Mouse (Mus musculus): Measurements from ENCODE around the gene Ckap2.

Ckap2 gene

DNA sequence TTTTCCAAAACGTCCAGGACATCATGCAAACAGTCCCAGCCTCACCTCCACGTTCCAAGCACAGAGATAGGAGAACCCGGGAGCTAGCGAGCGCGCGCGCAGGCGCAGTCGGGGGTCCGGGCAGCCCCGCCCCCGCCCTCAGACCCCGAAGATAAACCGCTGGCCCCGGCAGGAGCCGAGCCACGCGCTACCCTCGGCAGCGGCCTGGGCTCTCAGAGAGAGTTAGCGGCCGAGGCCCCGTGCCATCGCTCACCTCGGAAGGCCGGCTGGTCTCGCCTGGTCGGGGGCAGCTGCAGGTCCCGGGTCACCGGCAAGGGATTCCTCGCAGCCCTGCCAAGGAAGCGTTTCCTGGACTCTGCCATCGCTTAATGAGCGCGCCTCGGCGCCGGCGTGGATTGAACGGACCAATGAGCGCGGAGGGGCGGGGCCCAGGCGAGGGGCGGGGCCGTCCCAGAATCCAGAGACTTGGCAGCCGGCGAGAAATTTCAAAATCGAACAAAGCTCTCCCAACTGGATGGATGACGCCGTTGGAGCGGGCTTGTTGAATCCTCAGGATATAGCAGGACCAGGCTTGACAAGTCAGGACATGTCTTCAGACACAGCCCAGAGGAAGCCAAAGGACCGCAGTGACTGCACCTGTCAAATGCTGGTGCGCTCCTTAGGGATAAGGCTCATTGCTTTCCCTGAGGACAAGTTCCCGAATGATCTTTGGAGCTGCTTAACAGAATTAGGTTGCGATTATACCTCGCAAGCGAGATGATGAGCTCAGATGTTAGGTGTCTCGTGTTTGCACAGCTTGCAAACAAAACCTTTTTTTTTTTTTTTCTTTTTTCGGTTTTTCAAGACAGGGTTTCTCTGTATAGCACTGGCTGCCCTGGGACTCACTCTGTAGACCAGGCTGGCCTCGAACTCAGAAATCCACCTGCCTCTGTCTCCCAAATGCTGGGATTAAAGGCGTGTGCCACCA is at the start of gene Ckap2:
Gene Ckap2, minus strand, starts transcription at position 389 of the 967 bp plus-strand sequence.
- DNase-seq = peak; percentile 97

DNA sequence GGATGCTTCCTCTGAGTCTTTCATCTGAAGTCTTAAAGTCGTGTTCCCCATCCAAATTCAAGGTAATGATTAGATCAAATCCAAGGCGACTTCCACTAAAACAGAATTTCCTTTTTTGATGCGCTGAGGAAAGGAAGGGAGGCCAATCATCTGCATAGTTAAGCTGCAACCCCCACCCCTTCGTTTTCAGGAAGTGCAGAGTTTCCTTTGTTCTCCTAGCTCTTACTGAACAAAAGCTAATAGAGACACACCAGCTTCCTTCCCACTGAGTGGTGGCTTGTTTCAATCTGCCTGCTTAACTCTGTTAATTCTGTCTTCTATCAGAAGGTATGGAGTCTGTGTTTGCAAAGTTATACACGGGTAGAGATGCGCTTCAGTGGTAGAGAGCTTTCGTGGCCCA is 43.0 kb upstream of the Ckap2 start:
- DNase-seq = peak; percentile 16

DNA sequence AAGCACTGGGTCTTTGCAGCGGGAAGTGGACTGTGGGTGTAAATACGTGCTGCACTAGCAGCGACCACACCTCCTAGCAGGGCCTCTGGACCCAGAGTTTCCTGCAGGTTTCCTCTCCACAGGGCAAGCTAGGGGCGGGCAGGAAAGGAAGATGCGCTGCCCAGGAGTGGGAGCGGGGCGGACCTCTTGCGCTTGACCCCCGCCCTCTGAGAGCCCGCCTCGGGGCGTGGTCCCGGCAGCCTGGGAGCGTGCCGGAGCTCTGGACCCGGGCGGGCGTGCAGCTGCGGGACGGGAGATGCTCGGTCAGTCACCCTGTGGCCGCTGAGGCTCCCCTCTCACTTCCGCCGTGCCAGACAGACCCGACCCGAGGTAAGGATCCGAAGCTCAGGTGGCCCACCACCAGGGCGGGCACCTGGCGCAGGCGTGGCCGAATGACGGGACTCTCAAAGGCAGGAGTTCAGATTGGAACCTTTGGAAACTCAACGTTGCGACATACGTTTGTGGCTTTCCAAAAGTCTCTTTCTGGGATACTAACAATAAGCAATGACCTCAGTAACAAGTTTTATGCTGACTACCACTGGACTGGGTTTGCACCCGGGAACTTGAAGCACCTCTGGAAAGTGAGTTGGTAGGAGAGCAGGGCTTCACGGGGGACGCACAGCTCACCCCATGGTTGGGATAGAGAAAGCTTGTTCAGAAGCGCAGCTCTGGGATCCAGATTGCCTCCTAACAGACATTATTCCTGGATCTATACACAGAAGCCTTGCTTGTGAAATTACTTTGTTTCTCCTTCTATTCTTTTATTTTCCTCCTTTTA is 41.6 kb upstream of the Ckap2 start, which contains the start of gene Thsd1:
Gene Thsd1, plus strand, starts transcription at position 253 of the 817 bp plus-strand sequence.
- peak; percentile 73 for DNase-seq

DNA sequence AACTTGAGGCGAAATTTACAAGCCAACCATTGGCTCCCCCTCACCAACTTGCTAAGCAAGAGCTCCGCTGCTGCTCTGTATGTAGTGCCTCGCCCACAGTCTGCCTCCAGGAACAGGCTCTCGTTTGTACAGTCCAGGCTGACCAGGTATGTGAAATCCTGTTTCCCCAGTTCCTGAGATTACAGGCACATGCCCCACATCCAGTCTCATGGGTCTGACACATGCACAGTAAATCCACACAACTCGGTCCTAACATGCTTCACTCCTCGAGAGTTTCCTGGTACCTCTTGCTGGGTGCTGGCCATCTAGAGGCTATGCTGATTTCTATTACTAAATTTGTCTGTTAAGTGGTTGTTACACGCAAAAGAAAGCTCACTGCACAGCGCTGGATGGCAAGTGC is 40.7 kb upstream of the Ckap2 start:
- no peak for DNase-seq

DNA sequence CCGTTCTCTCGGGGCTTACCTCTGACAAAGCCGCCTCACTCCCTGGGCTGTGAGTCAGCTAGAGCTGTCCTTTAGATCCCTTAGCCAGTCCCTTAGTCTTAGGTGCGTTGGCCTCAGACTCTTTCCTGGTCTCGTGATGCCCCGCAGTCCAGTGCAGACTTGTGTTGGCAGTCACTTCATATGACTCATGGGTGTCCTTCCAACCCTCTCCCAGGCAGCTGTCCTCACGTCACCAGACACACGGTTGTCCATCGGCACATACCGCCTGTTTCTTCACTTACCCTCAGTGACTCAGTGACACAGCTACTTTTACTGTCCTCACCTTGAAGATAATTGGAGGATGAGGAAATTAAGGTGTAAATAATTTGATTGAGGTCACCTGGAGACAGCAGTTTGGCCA is 29.2 kb upstream of the Ckap2 start:
- DNase-seq = no peak

DNA sequence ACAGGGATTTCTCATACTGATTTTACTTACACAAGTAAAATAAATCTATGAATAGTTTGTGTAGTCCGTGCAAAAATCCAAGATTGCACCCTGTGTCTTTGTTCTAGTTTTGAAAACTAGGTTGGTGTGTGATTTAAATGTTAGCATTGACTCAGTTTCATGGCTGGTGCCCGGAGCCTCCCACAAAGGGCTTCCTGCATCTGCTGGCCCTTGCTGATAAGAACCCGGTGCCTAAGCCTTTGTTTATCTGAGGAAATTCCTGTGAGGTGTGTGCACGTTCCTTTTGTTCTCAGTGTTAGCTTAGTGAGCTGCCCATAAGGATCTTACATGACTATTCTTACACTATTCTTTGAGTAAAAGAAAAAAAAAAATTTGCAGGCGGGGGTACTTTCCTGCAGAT is 23.4 kb upstream of the Ckap2 start:
- no peak for DNase-seq

DNA sequence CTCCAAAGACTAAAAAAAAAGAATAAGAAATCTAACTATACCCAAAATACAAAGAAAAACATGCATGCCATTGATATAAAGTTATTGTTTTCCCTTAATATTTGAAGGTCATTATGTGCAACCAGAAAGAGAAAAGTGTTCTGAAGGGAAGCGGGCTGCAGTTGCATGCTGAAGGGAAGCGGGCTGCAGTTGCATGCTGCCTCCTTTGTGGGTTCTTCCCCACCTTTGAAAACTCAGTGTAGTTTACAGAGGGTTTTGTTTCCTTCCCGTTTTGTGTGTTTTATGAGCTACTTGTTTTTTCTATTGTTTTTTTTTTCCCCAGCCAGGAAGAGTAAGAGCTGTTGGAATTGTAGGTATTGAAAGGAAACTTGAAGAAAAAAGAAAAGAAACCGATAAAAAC is 21.9 kb upstream of the Ckap2 start:
- no peak for DNase-seq

DNA sequence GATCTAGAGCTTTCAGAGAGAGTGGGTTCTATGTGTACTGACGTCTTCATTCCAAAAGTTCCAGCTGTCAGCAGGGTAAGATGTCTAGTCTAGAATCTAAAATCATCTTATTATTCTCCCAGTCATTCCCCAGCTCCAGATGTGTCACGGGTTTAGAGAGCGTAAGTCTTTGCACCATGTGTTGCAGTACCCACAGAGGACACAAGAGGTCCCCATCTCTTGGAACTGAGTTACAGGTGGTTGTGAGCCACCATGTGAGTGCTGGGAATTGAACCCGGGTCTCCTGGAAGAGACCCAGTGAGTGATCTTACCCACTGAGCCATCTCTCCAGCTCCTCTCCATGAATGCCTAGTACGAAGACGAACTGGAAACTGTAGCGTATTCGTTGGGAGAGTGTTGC is 13.9 kb upstream of the Ckap2 start:
- DNase-seq = no peak

DNA sequence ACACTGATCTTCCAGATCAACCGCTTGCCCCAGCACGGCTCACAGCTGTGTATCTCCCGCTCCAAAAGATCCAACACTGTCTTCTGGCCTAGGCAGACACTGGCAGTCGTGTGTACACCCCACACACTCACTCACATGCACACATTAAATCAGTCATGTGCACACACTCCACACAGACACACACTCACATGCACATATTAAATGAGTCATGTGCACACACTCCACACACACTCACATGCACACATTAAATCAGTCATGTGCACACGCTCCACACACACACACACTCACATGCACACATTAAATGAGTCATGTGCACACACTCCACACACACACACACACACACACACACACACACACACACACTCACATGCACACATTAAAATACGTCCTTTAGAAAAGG is 12.3 kb upstream of the Ckap2 start:
- DNase-seq = no peak

DNA sequence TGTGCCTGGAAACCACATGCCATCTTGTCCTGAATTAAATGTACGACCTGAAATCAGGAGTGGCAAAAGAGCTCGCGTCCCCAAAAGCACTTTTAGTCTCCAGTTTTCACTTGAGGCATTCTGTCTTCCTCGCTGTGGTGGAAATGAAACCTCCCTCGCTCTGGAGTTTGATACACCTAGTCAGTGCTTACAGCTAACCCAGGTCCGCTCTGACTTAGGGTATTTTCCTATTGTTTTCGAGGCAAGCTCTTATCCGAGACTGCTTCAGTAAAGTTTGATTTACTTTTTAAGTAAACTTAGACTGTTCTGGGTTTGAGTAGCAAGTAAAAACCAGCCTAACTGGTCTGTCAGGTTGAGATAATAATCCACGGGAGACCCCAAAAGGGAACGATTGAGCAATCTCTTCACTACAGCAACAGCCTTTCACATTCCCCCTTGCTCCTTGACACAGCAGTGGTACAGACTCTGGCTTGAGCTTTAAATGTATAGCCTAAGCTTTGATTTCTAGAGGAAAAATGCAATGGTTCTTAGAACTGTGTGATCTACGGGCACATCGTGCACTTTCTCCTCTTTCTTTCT is 7.9 kb upstream of the Ckap2 start:
- no peak for DNase-seq

DNA sequence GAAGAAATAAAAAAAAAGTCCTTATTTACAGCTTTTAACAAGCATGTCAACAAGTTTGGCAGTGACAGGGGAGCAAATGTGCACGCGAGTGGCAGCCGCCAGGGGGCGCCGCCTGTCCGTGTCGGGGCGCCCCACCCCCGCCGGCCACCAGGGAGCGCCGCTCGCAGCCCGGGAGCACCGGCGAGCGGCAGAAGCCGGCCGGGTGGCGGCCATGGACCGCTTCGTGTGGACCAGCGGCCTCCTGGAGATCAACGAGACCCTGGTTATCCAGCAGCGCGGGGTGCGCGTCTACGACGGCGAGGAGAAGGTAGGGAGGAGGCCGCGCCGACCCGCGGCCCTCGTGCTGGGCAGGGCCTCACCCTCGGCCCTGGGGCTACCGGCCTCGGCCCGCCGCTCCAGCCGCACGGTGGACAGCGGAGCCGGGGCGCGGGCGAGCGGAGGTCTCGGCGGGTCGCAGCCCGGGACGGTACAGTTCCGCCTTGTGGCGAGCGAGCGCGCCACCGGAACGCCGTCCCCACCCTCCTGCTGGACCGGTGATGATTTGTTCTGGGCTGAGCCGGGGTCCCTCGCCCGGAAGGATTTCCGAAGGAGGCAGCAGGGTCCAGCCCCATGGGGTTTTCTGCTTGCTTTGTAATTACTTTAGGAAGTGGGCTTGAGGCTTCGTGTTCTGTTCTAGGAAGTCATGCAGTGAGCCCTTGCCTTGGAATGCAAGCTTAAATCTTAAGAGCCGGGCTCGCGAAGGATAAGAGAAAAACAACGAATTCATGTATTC is 7.2 kb upstream of the Ckap2 start, which contains the start of gene Vps36:
Gene Vps36, plus strand, starts transcription at position 150 of the 772 bp plus-strand sequence.
- DNase-seq = peak; percentile 93

DNA sequence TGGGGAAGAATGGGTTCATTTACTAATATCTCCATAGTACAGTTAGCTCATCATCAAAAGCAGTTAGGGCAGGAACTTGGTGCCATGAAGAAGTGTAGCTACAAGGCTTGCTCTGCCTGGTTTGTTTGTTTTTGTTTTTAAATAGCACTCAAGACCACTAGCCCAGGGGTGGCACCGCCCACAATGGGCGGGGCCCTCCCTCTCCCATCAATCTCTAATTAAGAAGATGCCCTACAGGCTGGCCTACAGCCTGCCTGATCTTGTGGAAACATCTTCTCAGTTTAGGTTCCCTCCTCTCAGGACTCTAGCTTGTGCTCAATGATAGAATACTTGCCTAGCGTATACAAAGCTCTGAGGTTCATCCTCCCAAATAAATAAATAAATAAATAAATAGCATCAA is 735 bp downstream of the Ckap2 start:
- DNase-seq = peak; percentile 83

DNA sequence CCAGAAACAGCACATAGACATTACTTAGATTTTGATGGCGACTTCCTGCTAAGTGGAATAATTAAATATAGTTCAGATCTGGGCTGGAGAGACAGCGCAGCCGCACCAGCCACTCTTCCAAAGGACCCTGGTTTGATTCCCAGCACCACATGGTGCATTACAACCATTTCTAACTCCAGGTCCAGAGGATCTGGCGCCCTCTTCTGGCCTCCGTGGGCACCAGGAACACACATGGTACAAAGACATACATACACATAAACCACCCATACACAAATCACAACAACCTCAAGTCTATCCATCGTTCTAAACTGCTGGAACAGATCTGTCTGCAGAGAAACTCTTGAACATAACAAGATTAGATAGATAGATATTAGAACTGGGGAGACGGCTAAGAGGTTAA is 9.7 kb downstream of the Ckap2 start:
- DNase-seq = no peak

DNA sequence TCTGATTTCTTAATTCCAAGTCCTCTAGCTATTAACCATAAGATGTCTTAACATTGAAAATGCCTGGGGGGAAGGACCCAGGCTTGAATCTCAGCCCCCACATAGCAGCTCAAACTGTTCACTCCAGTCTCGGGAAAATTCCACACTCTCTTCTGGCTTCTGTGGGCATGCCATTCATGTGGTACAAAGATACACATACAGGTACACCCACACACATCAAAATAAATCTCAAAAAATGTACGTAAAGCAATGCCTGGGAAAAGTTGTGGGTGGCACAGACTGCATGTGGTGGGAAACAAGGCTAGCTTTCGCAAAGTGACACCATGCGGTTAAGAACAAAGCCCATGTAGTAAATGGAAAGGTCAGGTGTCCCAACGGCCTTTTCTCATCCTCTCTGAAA is 16.5 kb downstream of the Ckap2 start:
- DNase-seq = no peak

DNA sequence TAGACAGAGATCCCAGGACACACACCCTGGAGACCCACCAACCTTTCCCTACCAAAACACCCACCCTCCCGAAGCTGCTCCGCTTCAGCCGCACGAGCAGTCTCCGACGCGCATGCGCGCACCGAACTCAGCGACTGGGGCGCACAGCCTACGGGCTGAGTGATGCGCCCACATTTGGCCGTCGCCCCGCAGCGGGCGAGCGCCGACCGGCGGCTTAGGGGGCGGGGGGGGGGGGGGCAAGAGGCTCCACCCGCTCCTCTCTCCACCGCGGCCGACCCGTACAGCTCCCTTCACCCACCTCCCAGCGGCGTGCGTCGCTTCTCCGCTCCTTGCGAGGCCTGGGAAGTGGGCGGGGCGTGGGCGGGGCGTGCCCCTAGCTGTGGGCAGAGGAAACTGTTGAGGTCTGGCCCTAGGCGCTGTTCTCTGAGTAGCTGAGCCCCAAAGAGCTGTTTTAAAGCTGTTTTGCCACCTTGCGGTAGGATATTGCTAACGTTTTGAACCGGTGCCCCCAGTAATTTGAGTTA is 19.5 kb downstream of the Ckap2 start, which contains the start of gene Nek3:
Gene Nek3, minus strand, starts transcription at position 356 of the 524 bp plus-strand sequence.
- DNase-seq = peak; percentile 96

DNA sequence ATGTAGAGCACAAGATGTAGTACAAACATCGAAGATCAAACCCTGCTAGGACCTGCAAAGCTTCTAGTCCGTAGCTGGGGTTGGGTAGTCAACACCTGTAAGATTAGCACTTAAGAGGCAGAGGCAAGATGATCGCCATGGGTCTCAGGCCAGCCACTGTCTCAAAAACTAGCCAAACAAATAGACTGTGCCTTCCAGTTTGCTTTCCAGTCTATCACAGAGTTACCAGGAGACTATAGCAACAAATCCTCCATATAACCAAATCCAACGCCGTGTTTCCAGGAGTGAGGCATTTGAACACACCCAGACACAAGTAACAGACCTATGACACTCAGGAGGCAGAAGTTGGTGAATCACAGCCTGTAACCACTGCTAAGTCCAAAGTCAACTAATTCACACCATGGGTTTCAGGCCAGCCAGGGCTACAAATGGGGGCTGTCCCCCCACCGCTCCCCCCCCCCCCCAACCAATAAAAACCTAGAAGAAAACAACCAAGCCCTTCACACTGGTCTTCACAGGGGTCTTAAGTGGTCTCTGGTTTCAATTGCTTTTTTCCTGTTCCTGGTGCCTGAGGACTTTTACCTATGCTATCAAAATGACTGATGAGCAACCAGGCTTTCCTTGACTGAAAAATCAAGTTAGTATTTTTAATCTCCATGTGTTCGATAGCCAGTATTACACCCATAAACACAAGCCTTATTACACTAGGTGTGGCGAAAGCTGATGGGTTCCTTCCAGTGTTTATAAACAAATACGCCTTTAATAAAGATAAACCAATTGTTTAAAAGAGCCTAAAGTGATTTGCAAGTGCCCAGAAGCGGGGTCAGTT is 20.2 kb downstream of the Ckap2 start:
- no peak for DNase-seq

DNA sequence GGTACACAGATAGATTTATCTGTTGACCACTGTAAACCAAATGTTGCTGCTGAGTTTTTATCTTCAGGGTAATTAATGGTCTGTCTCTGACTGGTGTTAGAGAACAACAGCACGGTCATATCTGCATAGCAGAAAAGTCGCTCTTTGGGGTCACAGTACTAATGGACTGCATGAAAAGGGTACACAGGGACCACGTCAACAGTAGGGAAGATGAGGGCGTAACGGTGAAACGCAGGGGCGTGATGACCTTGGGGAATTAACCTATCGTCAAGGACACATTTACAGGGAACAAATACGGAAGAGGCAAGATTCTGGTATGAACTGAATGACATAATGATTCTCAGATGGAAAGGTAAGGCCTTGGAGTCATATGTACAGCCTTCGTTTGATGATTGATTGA is 21.2 kb downstream of the Ckap2 start:
- DNase-seq = no peak

DNA sequence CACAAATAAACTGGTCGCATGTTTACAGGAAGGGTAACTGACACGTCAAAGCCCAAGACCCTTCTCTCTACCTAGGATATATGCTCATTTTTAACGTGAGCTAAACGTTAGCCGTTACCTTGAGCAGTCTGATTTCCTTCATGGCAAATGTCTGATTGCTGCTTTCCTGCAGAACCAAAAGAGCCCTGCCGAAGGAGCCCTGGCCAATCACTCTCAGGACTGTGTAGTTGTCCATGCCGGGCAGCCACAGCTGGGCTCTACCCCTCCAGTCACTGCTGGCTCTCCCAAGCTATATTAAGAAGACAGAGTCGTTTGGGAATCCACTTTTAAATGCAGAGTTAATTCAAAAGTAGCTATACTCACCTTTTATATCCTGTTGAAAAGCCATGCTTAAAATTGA is 23.4 kb downstream of the Ckap2 start:
- no peak for DNase-seq

DNA sequence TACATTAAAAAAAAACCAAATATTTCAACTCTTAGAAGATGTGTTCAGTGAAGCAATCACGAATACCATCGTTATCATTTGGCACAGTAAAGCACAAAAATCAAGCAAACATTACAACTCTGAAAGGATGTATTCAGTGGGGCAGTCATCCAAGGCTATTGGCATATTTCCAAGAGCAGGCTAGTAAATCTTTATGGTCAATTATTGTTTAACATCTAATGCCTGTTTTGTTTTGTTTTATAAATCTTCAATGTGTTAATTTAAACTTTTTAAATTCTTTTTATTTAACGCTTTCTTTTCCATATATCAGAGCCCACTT is 35.3 kb downstream of the Ckap2 start:
- no peak for DNase-seq

DNA sequence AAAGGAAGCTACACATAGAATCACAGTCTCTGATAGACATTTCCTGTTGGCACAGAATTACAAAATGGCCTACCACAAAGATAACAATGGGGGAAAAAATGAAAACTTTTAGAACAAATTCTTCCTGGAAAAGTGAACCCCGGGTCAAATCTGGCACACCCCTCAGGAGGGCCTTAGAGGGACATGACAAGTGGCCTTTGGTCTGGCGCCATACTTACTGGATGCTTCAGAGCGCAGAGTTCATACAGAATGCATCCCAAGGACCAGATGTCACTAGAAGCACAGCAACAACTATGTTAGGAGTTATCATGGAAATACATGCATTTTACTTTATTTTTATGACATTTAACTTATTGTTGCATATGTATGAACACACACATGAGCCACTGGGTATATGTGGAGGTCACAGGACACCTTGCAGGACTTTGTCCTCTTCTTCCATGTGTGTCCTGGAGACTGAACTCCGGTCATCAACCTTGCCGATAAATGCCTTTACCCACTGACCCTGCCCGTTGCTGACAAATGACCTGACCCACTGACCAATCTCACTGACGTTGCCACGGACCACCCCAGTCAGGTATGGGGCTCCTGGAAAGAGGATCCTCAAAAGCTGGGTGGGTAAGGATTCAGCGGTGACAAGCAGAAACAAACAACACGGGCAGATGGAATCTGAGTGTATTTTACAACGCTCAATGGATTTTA is 35.8 kb downstream of the Ckap2 start:
- DNase-seq = no peak

DNA sequence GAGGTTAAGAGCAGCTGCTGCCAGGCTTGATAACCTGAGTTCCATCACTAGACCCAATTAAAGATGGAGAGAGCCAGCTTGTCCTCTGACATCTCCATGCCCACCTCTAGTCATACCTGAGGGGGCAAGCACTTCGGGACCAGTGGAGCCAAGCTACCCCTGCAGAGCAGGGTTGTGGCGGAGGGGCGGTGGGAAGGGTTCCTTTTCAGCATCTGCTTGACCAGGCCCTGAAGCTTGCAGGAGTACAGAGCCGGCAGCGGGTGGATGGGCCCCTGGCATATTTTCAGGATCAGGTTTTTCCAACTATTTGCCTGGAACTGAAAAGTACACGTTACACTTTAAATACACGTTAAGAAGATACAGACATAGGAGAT is 37.3 kb downstream of the Ckap2 start:
- no peak for DNase-seq

Measured in retina, postnatal 1 day (tissue).